Mouse (Mus musculus) ovary, postnatal 10 days (tissue): ENCODE measurements around the gene Zfp64.

Experiments used
- DNase-seq: peaks from one replicate; pipeline ENCODE4 v3.0.0; 2022; ENCODE audit warnings: low spot score

Gene Zfp64

DNA sequence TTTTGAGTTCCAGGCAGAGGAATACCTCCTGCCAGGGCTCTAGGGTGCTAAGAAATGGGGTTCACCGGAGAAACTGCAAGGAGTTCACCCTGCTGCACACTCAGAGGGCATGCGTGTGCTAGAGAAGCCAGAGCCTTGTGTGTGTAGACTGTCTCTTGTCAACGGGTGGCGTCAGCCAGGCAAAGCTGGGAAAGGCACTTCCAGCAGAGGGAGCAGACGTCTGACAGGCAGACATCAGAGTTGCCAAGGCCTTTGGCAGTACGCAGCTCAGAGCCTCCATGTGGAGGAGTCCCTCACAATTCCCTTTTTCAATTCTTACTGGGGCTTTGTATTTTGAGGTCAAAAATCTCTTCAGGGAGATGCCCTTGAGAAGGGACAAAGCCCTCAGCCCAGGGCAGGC, 6.9 kb downstream of the Zfp64 start:
- no peak for DNase-seq

DNA sequence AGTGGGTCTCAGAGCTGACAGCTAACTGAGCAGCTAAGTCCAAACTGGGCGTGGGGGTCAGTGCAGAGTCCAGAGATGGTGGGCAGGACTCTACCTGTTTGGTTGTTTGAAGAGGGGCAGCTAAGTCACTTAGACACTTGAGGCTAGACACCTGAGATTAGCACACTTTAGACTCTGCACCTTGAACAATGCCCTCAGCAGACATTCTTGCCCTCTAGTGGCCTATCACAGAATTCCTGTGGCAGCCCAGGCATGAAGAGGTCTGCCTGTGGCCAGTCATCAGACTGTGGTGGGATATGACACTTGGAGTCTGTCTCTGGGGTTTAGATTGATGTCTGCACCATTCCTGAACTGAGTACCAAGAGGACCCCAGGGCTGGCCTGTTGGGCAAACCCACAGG, 7.7 kb downstream of the Zfp64 start:
- no peak for DNase-seq

DNA sequence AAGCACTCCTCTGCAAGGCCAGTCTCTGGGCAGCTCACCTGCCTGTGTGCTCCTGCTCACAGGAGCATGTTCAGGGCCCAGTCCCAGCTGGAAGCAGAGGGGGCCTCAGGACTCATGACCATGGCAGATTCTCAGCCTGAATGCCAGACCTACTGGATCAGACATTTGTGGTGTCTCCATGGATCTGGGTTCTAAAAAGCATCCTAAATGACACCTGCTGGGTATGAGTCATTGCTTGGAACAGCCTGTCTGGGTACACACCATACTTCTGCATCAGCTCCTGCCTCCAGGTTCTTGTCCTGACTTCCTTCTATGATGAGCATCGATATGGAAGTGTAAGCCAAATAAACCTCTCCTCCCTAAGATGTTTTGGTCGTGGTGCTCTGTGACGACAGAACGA, 11.4 kb downstream of the Zfp64 start:
- no peak for DNase-seq

DNA sequence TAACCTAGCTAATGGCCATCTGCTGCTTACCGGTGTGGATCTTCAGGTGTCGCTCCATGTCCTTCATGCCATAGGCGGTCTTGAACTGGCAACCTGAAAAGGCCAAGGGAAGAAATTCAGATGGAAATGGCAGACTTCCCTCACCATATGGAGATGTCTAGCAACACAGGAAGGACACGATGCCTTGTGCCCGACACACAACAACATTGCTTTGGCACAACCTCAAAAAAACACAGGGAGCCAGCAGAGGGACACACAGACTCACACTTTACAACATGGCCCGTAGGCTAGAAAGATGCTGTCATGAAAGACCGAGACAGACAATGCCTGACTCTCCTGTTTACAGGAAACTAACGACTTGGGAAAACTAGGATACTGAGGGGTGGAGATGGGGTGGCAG, 15.4 kb downstream of the Zfp64 start:
- no peak for DNase-seq

DNA sequence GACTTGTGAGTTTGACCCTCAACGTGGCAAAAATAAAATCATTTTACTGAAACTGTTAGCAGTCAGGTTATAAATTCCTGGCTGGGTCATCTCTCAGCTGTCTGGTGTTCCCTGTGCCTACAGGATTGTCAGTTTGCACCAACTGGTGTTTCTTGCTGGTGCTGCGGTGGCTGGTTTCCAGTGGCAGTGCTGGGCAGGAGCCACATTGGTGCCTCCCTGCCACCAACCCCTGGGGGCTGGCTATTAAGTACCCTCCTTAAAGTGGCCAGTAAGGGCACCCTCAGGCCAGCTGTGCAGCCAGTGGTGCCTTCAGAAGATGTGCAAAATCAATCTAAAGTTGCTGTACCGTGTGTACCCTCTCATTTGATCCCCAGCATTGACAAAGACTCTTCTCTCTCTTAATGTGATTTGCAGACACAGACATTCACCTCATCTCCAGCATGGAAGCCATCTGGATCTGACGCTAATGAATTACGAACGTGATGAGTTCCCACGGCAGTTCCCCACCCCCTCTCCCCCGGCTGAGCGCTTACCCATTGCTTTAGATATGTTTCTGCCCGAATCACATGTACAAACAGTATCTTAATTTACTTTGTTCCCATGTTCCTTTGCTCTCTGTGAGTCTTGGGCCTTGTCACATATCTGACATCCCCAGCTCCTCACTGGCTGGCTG, 16.0 kb downstream of the Zfp64 start:
- no peak for DNase-seq

DNA sequence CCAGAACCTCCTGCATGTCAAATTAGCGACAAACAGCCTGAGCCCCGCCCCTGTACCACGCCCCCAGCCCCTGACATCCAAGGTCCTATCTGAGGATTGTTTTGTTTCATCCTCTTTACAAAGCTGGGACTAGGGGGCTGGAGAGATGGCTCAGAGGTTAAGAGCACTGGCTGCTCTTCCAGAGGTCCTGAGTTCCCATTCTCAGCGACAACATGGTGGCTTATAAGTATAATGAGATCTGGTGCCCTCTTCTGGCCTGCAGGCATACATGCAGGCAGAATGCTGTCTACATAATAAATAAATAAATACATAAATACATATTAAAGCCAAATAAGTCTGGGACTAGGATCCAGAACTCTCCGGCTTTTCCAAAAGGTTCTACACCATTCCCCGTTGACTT, 18.5 kb downstream of the Zfp64 start:
- DNase-seq: no peak

DNA sequence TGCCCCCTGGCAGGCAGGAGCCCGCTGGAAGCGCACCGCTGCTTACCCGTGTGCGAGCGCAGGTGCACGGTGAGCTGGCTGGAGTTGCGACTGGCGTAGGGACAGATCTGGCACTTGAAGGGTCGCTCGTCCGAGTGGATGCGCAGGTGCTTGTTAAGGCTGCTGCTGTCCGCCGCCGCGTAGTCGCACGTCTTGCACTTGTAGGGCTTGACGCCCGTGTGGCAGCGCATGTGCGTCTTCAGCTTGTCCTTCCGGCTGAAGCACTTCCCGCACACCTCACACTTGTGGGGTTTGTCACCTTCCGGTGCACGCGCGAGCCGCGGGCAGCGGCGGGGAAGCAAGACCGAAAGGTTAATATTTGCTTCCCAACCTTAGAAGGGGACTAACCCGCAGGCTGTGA, 20.2 kb downstream of the Zfp64 start:
- DNase-seq: no peak

DNA sequence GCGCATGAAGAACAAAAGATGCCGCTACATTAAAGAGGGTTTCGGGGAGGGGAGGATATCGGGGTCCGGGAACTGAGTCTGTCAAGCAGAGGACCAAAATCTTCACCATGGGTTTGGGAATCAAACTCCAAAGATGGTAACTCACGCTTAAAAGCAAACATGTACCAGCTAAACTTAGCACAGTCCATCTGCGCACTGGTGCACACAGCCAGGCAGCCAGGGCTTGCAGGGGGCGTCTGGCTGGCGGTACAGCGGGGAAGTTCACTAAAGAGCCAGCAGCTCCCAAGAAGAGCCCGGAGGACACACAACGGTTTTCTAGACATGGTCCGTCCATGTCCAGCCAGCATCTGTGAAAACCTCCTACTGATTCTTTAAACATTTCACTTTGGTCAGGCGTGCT, 23.7 kb downstream of the Zfp64 start:
- DNase-seq: no peak

DNA sequence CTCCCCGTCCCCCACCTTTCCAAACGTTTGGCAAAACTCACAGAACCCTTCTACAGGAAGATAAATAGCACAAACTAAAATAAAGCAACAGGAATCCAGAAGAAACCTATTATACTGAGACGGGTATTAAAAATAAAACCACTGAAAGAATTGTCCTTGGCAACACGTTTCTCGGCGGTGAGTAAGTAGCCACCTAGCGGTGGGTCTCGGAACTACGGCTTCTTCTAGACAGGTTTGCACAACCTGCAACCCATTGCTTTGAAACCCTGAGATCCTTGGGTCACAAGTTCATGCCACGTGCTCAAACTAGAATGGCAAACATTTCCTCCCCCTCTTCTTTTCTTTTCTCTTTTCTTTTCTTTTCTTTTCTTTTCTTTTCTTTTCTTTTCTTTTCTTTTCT, 25.7 kb downstream of the Zfp64 start:
- no peak for DNase-seq

DNA sequence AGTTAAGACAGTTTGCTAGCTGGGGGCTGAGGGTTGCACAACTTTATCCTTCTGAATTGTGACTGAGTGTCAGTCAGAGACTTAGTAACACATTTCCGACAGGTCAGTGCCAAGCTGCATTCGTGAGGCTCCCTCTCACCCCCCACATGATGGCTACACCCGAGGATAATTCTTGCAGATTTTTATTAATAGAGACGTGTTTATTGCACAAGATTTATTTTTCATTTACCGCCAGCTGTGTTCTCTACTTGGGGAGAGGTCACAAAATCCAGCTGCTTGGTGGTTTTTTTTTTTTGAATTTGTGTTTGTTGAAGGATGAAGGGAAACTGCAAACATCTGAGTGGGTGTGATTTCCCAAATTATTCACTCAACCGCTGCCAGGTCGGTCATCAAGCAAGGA, 28.0 kb downstream of the Zfp64 start:
- DNase-seq: no peak

DNA sequence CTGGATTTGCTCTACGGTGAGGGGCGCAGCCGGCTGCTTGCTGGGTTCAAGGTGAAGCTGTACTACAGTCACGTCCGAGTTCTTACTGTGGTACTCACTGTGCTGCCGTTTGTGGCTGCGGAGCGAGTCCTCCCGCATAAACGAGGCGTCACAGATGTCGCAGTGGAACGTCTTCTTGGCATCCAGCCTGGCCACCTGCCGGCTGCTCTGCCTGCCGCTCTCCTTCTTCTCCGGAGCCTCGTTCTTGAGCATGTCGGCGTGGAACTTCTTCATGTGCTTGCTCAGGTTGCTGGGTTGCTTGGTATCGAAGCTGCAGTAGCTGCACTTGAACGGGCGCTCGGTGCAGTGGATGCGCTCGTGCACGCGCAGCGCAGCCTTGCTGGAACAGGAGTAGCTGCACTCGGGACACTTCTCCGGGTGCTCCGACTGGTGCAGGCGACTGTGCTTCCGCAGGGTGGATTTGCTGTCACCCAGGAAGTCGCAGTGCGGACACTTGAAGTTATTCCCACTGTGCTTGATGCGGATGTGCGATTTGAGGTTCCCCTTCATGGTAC, 29.1 kb downstream of the Zfp64 start:
- DNase-seq: no peak

DNA sequence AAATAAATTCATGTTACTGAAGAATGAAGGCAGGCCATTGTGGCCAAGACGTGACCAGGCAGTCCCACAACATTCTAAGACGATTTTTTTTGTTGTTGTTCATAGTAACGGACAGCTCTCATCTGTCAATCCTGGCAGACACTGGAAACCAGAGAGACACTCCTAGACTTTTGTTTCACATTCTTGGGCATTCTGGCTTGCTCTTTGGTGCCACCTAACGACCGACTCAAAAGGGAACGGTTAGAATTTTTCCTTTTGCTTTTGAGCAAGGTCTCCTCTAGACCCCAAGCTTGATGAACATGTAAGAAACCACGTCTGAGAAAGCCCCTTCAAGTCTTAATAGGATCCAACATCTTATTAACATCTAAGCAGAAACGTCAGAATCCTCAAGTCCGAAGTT, 31.7 kb downstream of the Zfp64 start:
- DNase-seq: no peak

DNA sequence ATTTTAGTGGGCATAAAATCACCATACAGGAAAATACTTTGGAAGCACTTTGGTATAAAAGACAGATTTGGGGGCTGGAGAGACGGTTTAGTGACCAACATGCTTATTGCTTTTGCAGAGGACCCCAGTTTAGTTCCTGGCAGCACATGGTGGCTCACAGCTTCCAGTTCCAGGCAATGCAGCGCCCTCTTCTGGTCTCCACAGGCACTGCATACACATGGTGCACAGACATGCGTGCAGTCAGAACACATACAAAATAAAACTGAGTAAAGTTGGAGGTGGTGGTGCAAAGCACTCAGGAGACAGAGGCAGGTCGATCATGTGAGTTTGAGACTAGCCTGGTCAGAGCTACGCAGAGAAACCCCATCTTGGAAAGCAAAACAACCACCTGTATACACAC, 32.9 kb downstream of the Zfp64 start:
- DNase-seq: no peak

DNA sequence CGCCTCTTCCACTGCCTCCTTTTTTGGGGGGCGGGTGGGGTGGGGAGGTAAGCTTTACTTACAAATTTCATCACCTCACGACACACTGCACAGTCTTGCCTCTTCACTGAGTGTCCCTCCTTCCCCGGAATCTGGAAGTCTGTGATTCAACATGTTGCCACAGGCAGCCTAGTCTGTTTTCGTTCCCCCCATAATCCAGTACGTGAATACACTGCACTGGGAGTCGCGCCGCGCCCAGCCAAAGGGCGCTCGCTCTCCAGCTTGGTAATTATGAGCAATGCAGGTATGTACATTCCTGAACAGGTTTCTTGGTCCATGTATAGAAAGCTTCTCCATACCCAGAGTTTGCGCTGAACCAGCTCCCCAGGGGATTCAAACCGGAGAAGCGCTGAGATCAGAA, 35.4 kb downstream of the Zfp64 start:
- DNase-seq: no peak

DNA sequence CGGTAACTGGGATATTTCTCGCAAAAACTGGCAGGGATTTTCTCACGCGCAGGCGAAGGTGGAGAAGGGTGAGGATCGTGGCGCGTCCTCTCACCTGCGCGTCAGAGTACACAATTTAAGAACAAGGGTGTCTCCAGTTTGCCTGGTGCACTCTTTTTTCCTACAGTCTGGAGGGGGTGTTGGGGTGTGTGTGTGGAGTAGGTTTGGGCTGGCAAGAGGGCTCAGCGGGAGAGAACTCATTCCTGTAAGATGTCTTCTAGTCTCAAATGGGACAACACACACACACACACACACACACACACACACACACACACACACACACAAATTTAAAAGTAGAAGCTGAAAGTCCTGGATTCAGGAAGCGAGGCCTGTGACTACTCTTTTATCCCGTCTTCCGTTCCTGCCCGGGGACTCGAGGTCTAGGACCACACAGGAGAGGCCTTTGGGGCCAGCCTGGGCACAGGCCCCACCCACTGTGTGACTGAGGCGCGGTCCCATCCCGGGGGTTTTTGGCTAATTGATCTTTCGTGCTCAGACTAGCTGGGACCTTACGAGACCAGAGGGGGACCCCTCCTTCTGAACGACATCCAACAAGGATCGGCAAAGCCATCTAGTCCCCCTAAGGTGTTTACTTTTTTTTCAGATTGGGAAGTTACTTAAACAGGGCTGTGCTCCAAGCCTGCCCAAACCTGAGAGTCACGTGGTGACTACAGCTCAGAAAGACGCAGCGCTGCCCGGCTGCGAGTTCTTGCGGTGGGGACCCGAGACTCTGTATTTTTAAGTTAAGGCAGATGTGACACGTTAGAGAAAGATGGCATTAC, 42.3 kb downstream of the Zfp64 start:
- DNase-seq: no peak

DNA sequence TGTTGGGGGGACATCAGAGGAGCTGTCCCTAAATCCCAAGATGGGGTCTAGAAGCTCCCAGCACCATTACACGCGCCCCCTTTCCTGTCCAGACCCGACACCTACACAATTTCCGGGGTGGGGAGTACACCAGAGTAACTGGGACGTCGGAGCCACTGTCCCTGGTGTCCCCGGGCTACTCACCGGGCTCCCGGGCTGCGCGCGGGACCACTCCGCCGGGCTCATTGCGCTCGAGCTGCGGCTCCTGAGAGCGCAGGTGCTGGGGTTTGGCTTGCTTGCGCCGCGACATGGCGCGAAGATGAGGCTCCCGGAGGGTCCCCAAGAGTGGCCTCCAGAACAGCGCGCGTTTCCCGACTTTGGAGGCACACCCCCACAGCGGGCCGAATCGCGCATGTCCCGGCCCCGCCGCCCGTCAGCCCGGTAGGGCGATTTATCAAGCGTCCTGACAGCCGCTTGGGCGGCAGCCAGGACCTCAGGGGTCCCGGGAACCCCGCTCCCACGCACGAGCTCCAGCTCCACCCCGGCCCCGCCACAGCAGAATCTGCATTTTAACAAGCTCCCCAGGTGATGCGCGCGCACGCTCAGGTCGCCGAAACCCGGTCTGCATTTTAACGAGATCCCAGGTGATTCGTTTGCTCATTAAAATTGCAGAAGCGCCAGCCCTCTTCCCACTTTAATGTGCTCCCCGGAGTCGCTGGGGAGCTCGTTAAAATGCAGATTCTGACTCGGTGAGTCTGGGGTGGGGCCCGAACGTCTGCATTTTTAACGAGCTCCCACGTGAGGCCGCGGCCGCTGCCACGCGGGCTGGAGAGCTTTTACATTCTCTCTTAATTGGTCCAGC, 43.1 kb downstream of the Zfp64 start:
- no peak for DNase-seq

DNA sequence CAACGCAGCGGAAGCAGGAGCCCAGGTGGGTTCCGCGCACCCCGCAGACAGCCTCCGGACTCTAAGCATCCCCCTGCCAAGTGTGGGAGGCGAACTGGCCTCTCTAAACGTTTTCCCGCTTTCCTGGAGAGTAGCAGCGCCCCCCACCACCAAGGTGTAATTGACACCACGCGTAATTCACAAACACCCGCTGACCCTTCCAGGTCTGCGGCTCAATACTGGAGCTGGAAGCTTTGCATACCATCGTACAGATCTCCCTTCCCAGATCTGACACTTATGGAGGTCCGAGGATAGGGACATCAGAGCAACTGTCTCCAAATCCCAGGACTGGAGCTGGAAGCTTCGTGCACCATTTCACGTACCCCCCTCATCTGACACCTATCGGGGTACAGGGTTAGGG, 43.9 kb downstream of the Zfp64 start:
- DNase-seq: no peak

DNA sequence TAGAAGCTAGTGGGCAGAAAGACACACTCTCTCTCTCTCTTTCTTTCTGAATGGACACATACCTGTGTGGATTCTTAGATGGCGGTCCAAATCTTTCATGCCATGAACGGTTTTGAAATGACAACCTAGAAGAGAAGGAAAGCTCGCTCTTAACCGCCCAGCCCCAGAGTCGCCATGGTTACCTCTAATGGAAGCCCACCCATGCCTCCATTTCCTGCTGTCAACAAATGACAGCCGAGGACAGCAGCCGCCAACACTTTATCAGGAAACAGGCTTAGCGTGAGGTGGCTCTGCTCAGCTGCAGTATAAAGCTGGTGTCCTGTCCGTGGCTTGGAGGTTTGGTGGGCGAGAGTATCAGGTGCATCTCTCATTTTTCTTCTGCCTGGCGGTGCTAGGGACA, 49.4 kb downstream of the Zfp64 start:
- DNase-seq: no peak

DNA sequence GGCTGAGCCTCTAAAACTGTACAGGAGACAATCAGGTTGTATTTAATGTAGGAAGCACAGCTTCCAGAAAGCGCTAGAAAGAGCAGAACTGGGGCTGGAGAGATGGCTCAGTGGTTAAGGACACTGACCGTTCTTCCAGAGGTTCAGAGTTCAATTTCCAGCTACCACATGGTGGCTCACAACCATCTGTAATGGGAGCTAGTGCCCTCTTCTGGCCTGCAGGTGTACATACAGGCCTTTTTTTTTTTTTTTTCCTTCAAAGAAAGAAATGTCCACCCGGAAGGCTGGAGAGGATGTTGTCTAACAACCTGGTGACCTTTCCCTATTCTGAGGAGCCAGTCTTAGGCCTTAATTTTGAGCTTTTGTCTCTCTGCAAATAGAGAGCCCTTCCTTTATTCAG, 50.5 kb downstream of the Zfp64 start:
- no peak for DNase-seq

DNA sequence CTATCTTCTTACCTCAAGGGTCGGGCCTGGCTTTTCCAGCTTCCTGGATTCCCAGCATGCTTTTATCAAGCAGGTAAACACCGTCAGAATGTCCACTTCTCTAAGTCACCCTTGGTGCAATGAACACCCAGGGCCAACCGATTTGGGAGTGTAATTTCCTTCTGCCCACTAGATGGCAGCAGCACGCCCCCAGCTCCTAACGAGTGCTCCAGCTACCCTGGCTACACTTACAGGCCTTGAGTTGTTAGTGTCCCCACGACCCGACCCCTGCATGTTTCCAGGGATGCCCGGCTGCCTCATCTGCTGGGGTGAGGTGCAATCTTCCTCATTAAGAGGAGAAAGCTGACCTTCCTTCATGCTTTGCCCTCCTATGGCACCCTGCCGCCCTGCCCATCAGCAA, 51.2 kb downstream of the Zfp64 start:
- DNase-seq: no peak

DNA sequence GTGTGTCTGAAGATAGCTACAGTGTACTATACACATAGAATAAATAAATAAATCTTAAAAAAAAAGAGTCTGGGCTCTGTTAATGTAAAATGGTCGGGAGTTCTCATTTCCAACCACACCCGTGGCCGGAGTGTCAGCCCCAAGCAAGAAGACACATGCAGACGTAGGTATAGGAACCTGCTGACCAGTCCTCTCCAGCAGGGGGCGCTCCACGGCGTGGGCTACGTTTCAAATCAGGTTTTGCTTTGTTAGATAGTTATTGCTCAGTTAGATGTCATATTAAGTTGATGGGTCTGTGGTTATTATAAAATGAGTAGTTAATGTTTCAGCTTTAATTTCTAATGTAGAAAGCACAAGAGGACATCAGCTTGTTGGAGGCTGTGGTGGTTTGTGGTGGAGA, 52.8 kb downstream of the Zfp64 start:
- no peak for DNase-seq

DNA sequence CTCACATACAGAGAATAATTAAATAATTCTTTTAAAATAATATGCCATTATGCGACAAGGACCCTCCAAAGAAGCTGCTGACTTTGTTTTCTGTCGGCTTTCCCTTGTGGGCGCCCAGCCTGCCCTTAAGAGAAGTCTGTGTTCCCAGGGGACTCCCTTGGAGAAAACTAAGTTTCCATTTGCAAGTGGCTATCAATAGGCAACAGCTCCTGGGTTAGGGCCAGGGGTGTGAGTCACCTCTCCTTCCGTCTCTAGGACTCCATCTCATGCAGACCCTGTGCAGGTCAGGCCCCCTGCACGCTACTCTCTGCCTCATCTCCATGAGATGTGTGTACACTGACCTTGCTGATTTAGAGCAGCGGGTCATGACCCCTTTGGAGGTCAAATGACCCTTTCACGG, 57.5 kb downstream of the Zfp64 start:
- DNase-seq: no peak

DNA sequence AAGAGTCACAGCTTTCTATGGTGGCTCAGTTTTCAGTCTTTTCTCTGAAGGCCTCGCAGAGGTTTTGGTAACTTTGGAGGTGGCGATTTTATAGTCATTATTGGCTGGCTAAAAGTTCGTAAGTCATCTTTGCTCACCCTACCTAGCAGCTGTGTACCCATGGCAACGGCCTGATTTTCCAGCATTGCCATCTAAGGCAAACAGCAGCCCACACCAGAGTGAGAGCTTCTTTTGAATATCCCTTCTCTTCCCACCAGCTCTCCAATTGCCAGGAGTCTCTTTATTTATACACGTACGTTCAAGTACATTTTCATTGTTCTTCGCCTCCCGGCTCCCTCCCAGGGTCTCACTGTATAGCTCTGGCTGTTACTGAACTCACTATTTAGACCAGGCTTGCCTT, 59.9 kb downstream of the Zfp64 start:
- no peak for DNase-seq
